Mouse (Mus musculus): ENCODE results near the gene Gsdme. TPM values are rescaled to one million over a fixed set of nuclear protein-coding genes. Genes with fewer than 3 reads are reported as not detected.

Gene Gsdme
- polyA plus RNA-seq, 1 experiment from 2014 or later: 18.1 TPM

DNA sequence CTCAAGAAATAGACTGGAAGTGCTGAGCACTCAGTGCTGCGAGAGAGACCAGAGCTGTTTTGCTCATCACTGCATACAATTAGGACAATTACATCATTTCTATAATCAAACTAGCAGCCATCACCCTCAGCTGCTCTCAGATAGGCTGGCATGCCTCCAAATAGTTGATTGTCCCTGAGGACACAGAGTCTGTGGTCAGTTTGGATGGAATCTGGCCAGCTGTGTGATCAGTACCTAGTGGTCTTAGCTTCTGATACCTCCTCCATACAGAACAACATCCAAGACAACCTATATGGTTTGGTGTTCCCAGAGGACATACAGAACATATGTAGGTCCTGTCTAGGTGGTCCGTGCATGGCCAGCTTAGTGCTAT is 48.3 kb downstream of the Gsdme start:
- Histone ChIP-seq H3K9ac (replicated peaks) (no peak overlapping the region), H3K4me3 (ENCODE audit: low read depth, low read length) (no peak overlapping the region), H3K4me1 (ENCODE audit: insufficient read depth) (peaks cover 14% of the 10 kb centered on the region), H3K9me3 (ENCODE audit: low read length) (no peaks in the 10 kb centered on the region), H3K27ac (ENCODE audit: low read depth) (no peak overlapping the region), H3K4me2 (ENCODE audit: low read depth, low read length) (no peak overlapping the region), H3K27me3 (ENCODE audit: insufficient read depth, low read length) (no peaks in the 10 kb centered on the region), H3K36me3 (replicated peaks; ENCODE audit: insufficient read depth, low read length) (no peaks in the 10 kb centered on the region)
- no peak for DNase-seq
- peak; percentile 62 for ATAC-seq
- 80% methylated on average over 2 of the region's 2 CpGs for WGBS (ENCODE audit: insufficient replicate concordance)
- TF ChIP-seq EP300 (IDR thresholded peaks at IDR 0.05; ENCODE audit: low read depth): no peak
- no peak for TF ChIP-seq CTCF (IDR thresholded peaks at IDR 0.05; ENCODE audit: low read depth)

DNA sequence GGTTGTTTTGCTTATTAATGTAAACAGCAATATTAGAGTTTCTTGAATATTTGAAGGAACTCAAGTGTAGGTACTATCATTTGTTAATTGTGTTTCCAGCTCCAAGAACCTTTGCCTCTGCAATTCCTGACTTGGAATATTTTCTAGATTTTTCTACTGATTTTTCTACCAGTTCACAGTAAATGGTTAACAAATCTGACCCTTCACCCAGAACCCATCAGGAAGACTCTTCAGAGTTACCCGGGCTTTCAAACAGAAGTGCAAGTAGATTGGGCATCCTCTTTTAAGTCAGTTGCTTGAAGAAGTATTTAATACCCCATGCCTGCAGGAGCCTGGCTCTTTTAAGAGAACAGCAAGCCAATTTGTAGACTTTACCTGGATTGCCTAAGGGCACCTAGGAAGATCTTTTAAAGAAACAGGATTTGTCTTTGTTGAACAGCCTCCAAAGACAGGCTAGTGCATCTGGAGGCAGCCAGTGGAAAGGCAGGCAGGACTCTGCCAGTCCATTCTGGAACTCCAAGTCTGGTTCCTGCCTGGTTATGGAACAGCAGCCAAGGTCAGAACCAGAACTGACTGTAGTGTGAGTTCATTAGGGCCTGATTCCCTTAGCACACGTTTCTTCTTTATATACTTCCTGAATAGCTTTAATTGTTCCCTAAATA is 48.8 kb downstream of the Gsdme start:
- TF ChIP-seq CTCF (IDR thresholded peaks at IDR 0.05; ENCODE audit: low read depth): no peak
- TF ChIP-seq EP300 (IDR thresholded peaks at IDR 0.05; ENCODE audit: low read depth): no peak
- 39% methylated on average over 2 of the region's 2 CpGs for WGBS (ENCODE audit: insufficient replicate concordance)
- H3K9me3 ChIP-seq (ENCODE audit: low read length): no peaks in the 10 kb centered on the region
- DNase-seq: no peak
- peaks cover 14% of the 10 kb centered on the region for H3K4me1 ChIP-seq (ENCODE audit: insufficient read depth)
- H3K27me3 ChIP-seq (ENCODE audit: insufficient read depth, low read length): no peaks in the 10 kb centered on the region
- peak overlapping the region; percentile 59; the same call in 1 of the 2 replicates for H3K27ac ChIP-seq (ENCODE audit: low read depth)
- no peaks in the 10 kb centered on the region for H3K36me3 ChIP-seq (replicated peaks; ENCODE audit: insufficient read depth, low read length)
- ATAC-seq: peak; percentile 35; the same call in 1 of the 2 replicates
- no peak overlapping the region for H3K9ac ChIP-seq (replicated peaks)
- no peak overlapping the region for H3K4me3 ChIP-seq (ENCODE audit: low read depth, low read length)
- no peak overlapping the region for H3K4me2 ChIP-seq (ENCODE audit: low read depth, low read length)

DNA sequence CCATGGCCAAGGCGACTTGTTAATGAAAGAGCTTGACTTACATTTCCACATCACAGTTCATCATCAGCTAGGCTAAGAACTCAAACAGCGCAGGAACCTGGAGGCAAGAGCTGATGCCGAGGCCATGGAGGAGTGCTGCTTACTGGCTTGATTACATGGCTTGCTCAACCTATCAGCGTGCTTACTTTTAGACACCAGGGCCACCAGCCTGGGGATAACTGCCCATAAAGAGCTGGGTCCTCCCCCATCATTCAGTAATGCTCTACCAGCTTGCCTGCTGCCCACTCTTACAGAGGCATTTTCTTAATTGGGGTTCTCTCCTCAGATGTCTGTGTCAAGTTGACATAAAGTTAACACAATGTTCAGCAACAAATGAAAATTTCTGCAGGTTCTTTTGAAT is 58.6 kb downstream of the Gsdme start:
- Histone ChIP-seq H3K4me2 (ENCODE audit: low read depth, low read length) (no peak overlapping the region), H3K27ac (ENCODE audit: low read depth) (no peak overlapping the region), H3K4me3 (ENCODE audit: low read depth, low read length) (no peak overlapping the region), H3K27me3 (ENCODE audit: insufficient read depth, low read length) (no peaks in the 10 kb centered on the region), H3K9ac (replicated peaks) (no peak overlapping the region), H3K36me3 (replicated peaks; ENCODE audit: insufficient read depth, low read length) (peaks cover 4% of the 10 kb centered on the region; the same call in 1 of the 2 replicates), H3K9me3 (ENCODE audit: low read length) (no peaks in the 10 kb centered on the region), H3K4me1 (ENCODE audit: insufficient read depth) (no peaks in the 10 kb centered on the region)
- TF ChIP-seq EP300 (IDR thresholded peaks at IDR 0.05; ENCODE audit: low read depth) (no peak), CTCF (IDR thresholded peaks at IDR 0.05; ENCODE audit: low read depth) (no peak)
- ATAC-seq (no peak), DNase-seq (no peak)
- 67% methylated on average over 4 of the region's 4 CpGs for WGBS (ENCODE audit: insufficient replicate concordance)

DNA sequence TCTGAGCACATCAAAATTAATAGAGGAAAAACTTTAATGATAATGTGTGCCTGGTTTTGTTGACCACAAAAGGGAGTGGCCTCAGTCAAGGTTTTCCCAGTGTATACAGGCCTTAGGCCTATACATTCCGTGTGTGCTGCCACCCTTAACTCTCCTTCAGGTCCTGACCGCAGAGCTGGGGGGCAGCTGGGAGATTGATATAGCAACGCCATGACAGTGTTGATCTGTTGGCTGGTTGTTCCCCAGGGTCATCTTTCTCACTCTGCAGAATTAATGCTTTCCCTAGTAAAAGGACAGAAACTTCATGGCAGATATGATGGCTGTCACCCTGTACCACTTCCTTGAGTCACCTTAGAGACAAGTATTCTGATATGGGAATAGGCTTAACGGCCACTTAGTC is 59.3 kb downstream of the Gsdme start:
- no peak overlapping the region for H3K9ac ChIP-seq (replicated peaks)
- H3K27me3 ChIP-seq (ENCODE audit: insufficient read depth, low read length): no peaks in the 10 kb centered on the region
- H3K9me3 ChIP-seq (ENCODE audit: low read length): no peaks in the 10 kb centered on the region
- WGBS (ENCODE audit: insufficient replicate concordance): 82% methylated on average over 4 of the region's 4 CpGs
- ATAC-seq (no peak), DNase-seq (no peak)
- H3K4me2 ChIP-seq (ENCODE audit: low read depth, low read length): no peak overlapping the region
- no peak overlapping the region for H3K4me3 ChIP-seq (ENCODE audit: low read depth, low read length)
- peaks cover 4% of the 10 kb centered on the region; the same call in 1 of the 2 replicates for H3K36me3 ChIP-seq (replicated peaks; ENCODE audit: insufficient read depth, low read length)
- no peak overlapping the region for H3K27ac ChIP-seq (ENCODE audit: low read depth)
- TF ChIP-seq EP300 (IDR thresholded peaks at IDR 0.05; ENCODE audit: low read depth) (no peak), CTCF (IDR thresholded peaks at IDR 0.05; ENCODE audit: low read depth) (no peak)
- H3K4me1 ChIP-seq (ENCODE audit: insufficient read depth): no peaks in the 10 kb centered on the region

DNA sequence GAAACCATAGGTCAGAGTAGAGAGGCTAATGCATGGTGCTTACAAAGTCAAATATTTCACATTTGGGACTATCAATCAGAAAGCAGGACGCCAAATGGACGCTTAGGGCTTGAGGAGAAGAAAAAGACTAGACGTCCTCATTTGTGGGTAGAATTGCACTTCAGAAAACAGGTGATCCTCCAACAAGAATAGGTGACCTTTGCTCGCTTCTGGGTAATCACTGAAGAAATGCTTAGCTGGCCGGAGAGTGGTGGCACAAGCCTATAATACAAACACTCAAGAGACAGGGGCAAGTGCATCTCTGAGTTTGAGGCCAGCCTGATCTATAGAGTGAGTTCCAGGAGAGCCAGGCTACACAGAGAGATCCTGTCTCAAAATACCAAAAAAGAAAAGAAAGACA is 69.8 kb downstream of the Gsdme start:
- Histone ChIP-seq H3K4me2 (ENCODE audit: low read depth, low read length) (no peak overlapping the region), H3K4me3 (ENCODE audit: low read depth, low read length) (no peak overlapping the region), H3K27ac (ENCODE audit: low read depth) (peak overlapping the region; percentile 12; the same call in 1 of the 2 replicates), H3K9me3 (ENCODE audit: low read length) (no peaks in the 10 kb centered on the region), H3K9ac (replicated peaks) (no peak overlapping the region), H3K4me1 (ENCODE audit: insufficient read depth) (peaks cover 10% of the 10 kb centered on the region; the same call in 1 of the 2 replicates), H3K27me3 (ENCODE audit: insufficient read depth, low read length) (no peaks in the 10 kb centered on the region), H3K36me3 (replicated peaks; ENCODE audit: insufficient read depth, low read length) (peaks cover 18% of the 10 kb centered on the region)
- TF ChIP-seq EP300 (IDR thresholded peaks at IDR 0.05; ENCODE audit: low read depth) (no peak), CTCF (IDR thresholded peaks at IDR 0.05; ENCODE audit: low read depth) (no peak)
- no peak for ATAC-seq
- no peak for DNase-seq
- 73% methylated on average over 5 of the region's 5 CpGs for WGBS (ENCODE audit: insufficient replicate concordance)

DNA sequence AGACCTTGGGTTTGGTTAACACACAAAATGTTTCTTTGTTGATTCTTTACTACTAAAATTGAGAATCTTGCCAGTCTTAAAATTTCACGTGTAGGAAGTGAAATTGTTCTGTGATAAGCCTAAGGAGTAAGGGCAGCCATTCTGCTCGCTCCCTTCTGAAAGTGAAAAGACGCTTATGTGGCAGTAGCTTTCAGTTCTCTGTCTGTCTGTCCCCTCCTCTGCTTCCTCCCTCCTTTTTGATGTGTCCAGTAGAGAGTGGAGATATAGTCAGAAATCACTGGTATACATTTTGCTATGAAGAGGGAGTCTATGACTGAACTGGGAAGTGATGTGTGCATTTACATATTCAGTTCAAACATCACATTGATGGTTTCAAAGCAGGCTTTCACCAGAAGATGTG is 70.8 kb downstream of the Gsdme start:
- Histone ChIP-seq H3K9me3 (ENCODE audit: low read length) (no peaks in the 10 kb centered on the region), H3K27ac (ENCODE audit: low read depth) (peak overlapping the region; percentile 48), H3K36me3 (replicated peaks; ENCODE audit: insufficient read depth, low read length) (peaks cover 18% of the 10 kb centered on the region), H3K27me3 (ENCODE audit: insufficient read depth, low read length) (no peaks in the 10 kb centered on the region), H3K4me3 (ENCODE audit: low read depth, low read length) (no peak overlapping the region), H3K4me2 (ENCODE audit: low read depth, low read length) (no peak overlapping the region), H3K4me1 (ENCODE audit: insufficient read depth) (peaks cover 14% of the 10 kb centered on the region; the same call in 1 of the 2 replicates), H3K9ac (replicated peaks) (no peak overlapping the region)
- WGBS (ENCODE audit: insufficient replicate concordance): 66% methylated on average over 3 of the region's 3 CpGs
- no peak for TF ChIP-seq EP300 (IDR thresholded peaks at IDR 0.05; ENCODE audit: low read depth)
- TF ChIP-seq CTCF (IDR thresholded peaks at IDR 0.05; ENCODE audit: low read depth): no peak
- ATAC-seq (no peak), DNase-seq (no peak)
